19 mouse cellular contexts compared by ENCODE assay signal in genomic region chr11:61660001-61660400, GRCm38 (mm10). TPM values are rescaled to one million over a fixed set of nuclear protein-coding genes. Genes with fewer than 3 reads are reported as not detected.
DNase-seq lines count a peak whose midpoint lies in the region; TF ChIP-seq lines count a peak whose summit lies in the region.
"Had no signal": no experiment of that assay in that cellular context is flagged by ENCODE, and none has a peak within 500 bp of the region (broad histone marks: within the 10 kb centered on the region; RNA-seq: fewer than 3 reads in every experiment).

No protein-coding gene starts in this region.

- no peak for TF ChIP-seq CTCF in CH12.LX (conservative IDR thresholded peaks at IDR 0.05 in 1 of 2, IDR thresholded peaks at IDR 0.05 in 1 of 2; ENCODE audit: low read depth in 2 of 2, low read length in 2 of 2)

- peaks cover 84 to 98% of the 10 kb centered on the region in 2 experiments for H3K36me3 ChIP-seq in CH12.LX (replicated peaks in 1 of 2; ENCODE audit: control insufficient read depth in 1 of 2, insufficient read depth in 1 of 2, low read length in 1 of 2)
- H3K36me3 ChIP-seq: embryonic facial prominence, embryonic 12.5 days; forebrain, embryonic 15.5 days; heart, embryonic 15.5 days; hindbrain, embryonic 13.5 days had no signal

- dilution Hi-C loops in CH12.LX (cut with MboI; ENCODE audit: extremely low pct_ligation_motif_present, extremely low pct_unique_long_range_greater_than_20kb, low sequenced_read_pairs): no loop called here

- DNase-seq in cerebellum, adult 18-20 months: peak; percentile 54 to 64
- DNase-seq in cerebellum, postnatal 14 days: no peak
- DNase-seq in CH12.LX (ENCODE audit: extremely low read depth): no peak
- DNase-seq in cerebellum, adult 8-10 months: peak; percentile 41
- peak; percentile 29 to 37 for DNase-seq in cerebellum, postnatal 36 days
- no peak for DNase-seq in urinary bladder, postnatal 4 days (ENCODE audit: low spot score in 2 of 2)
- no peak for DNase-seq in lung, postnatal 36 days
- DNase-seq: adrenal gland, postnatal 10 days; gastrocnemius, postnatal 14 days; heart, adult 2 months; heart, postnatal 14 days; kidney, adult 11 months had no signal

- H3K4me1 ChIP-seq in CH12.LX (ENCODE audit: control insufficient read depth in 1 of 2, insufficient read depth in 2 of 2): peaks cover 42 to 69% of the 10 kb centered on the region in 2 experiments
- H3K4me1 ChIP-seq: forebrain, embryonic 15.5 days had no signal

- in situ Hi-C loops in CH12.LX (cut with MboI; ENCODE audit: low pct_ligation_motif_present, low pct_unique_long_range_greater_than_20kb, low sequenced_read_pairs): no loop called here

- no peaks in the 10 kb centered on the region for H3K9me3 ChIP-seq in CH12.LX (replicated peaks; ENCODE audit: low read length)
- H3K9me3 ChIP-seq: embryonic facial prominence, embryonic 12.5 days; forebrain, embryonic 15.5 days; G1E; heart, embryonic 15.5 days; hindbrain, embryonic 13.5 days had no signal

- no peaks in the 10 kb centered on the region for H3K27me3 ChIP-seq in CH12.LX (replicated peaks)
- H3K27me3 ChIP-seq: embryonic facial prominence, embryonic 12.5 days; forebrain, embryonic 15.5 days; heart, embryonic 15.5 days; hindbrain, embryonic 13.5 days had no signal

- TF ChIP-seq POLR2A in CH12.LX (IDR thresholded peaks at IDR 0.05; ENCODE audit: low read depth, low read length): no peak

- H3K9ac ChIP-seq in CH12.LX (ENCODE audit: insufficient read depth, low read depth): peak overlapping the region; percentile 100
- H3K9ac ChIP-seq: embryonic facial prominence, embryonic 12.5 days; forebrain, embryonic 15.5 days; heart, embryonic 15.5 days; hindbrain, embryonic 13.5 days had no signal

- H3K79me2 ChIP-seq in CH12.LX (replicated peaks; ENCODE audit: control insufficient read depth, extremely low read depth, insufficient read depth, poor library complexity, severe bottlenecking): peaks cover 98% of the 10 kb centered on the region

- H3K4me3 ChIP-seq in CH12.LX (replicated peaks in 1 of 3; ENCODE audit: low read depth in 2 of 3, low read length in 2 of 3, poor library complexity in 1 of 3): peak overlapping the region; percentile 26 to 65 (median 31)
- H3K4me3 ChIP-seq: embryonic facial prominence, embryonic 12.5 days; forebrain, embryonic 15.5 days; heart, adult 2 months; heart, embryonic 15.5 days; hindbrain, embryonic 13.5 days had no signal

- TF ChIP-seq RAD21 in CH12.LX (IDR thresholded peaks at IDR 0.05; ENCODE audit: low read depth, low read length): no peak

- TF ChIP-seq EP300 in CH12.LX (IDR thresholded peaks at IDR 0.05; ENCODE audit: low read length): no peak

- peak overlapping the region; percentile 85 for H3K4me2 ChIP-seq in CH12.LX (ENCODE audit: insufficient read depth, low read depth, poor library complexity, severe bottlenecking)
- H3K4me2 ChIP-seq: embryonic facial prominence, embryonic 12.5 days; forebrain, embryonic 15.5 days; heart, embryonic 11.5 days; heart, embryonic 15.5 days; hindbrain, embryonic 13.5 days had no signal

- H3K27ac ChIP-seq in CH12.LX (ENCODE audit: insufficient read depth, low read depth): peak overlapping the region; percentile 84
- H3K27ac ChIP-seq: embryonic facial prominence, embryonic 12.5 days; forebrain, embryonic 15.5 days; heart, adult 2 months; heart, embryonic 15.5 days; hindbrain, embryonic 13.5 days; hindbrain, postnatal 0 days had no signal

TF ChIP-seq in CH12.LX, 34 proteins besides CTCF, POLR2A, EP300 and RAD21:
- TF ChIP-seq MEF2A (IDR thresholded peaks at IDR 0.05; ENCODE audit: borderline replicate concordance, low read depth, low read length): 0 out of 2 replicates have a peak, but pooled peaks have one; percentile 16
- TF ChIP-seq SIN3A (IDR thresholded peaks at IDR 0.05; ENCODE audit: low read length): no peak
- TF ChIP-seq TCF12 (IDR thresholded peaks at IDR 0.05; ENCODE audit: low read depth, low read length): 0 out of 2 replicates have a peak, but pooled peaks have one; percentile 10

RNA-seq across cellular contexts. Expression of gene Grap, which starts 6.9 kb away (rescaled TPM):
- total RNA-seq in CH12.LX (2012; rRNA removed) (379 and 412 TPM in 2 replicates), CH12.LX (2014; rRNA removed) (264 and 274 TPM in 2 replicates)
- polyA plus RNA-seq in CH12.LX (2012; ENCODE audit: insufficient read length, low read depth): 280 and 294 TPM in 2 replicates

RNA-seq across cellular contexts. Expression of gene Fam83g, which starts 23.9 kb away (rescaled TPM):
- total RNA-seq in CH12.LX (2012; rRNA removed) (50.4 and 63.7 TPM in 2 replicates), CH12.LX (2014; rRNA removed) (17.2 and 19.2 TPM in 2 replicates)
- polyA plus RNA-seq in CH12.LX (2012; ENCODE audit: insufficient read length, low read depth): 17.8 and 19.1 TPM in 2 replicates
- polyA plus RNA-seq: G1E had no signal

Comparison
In these comparisons a context has a peak if more than half of its experiments do, and no peak if none do; other contexts are left out.
1. DNase-seq: peak in cerebellum, adult 18-20 months (2 of 2), cerebellum, adult 8-10 months (single experiment) and cerebellum, postnatal 36 days (2 of 2); none in cerebellum, postnatal 14 days (0 of 2), CH12.LX (single experiment), urinary bladder, postnatal 4 days (0 of 2) and lung, postnatal 36 days (single experiment).